Mouse (Mus musculus) embryonic facial prominence, embryonic 11.5 days (tissue): ENCODE measurements around the gene Ccl1. TPM values are rescaled to one million over a fixed set of nuclear protein-coding genes. Genes with fewer than 3 reads are reported as not detected.
A peak's percentile ranks its signal among the peaks of the same experiment; 100 is the strongest.

Source experiments
- ATAC-seq: fragments of 200-750 bp; cut with Nextera tagmentation; replicated peaks from 2 replicates; pipeline ENCODE4 v1.8.0; 2017; ENCODE audit warnings: low read depth; ENCODE audit not compliant: insufficient number of reproducible peaks, low FRiP score, low TSS enrichment
- DNase-seq: peaks from one replicate; pipeline ENCODE4 v3.0.0-alpha.2; 2015; ENCODE audit warnings: low spot score
- H3K27ac ChIP-seq: fragments of 300-500 bp; sonication (generic); replicated peaks from 2 replicates; pipeline ENCODE4 v1.5.1; 2014; ENCODE audit warnings: mild to moderate bottlenecking, low read depth, low read length, control low read depth
- H3K27me3 ChIP-seq: fragments of 300-500 bp; sonication (generic); 2 replicates; pipeline ENCODE4 v1.6.1; 2014; ENCODE audit warnings: mild to moderate bottlenecking, low read length, moderate library complexity, mixed read lengths; ENCODE audit not compliant: control insufficient read depth, insufficient read depth
- H3K36me3 ChIP-seq: fragments of 300-500 bp; sonication (generic); replicated peaks from 2 replicates; pipeline ENCODE4 v1.6.1; 2014; ENCODE audit warnings: low read depth, mild to moderate bottlenecking, low read length, moderate library complexity, mixed read lengths; ENCODE audit not compliant: control insufficient read depth, insufficient read depth
- H3K4me1 ChIP-seq: fragments of 300-500 bp; sonication (generic); 2 replicates; pipeline ENCODE4 v1.6.1; 2014; ENCODE audit warnings: low read length, mixed read lengths; ENCODE audit not compliant: control insufficient read depth, insufficient read depth
- H3K4me2 ChIP-seq: fragments of 300-500 bp; sonication (generic); 2 replicates; pipeline ENCODE4 v1.6.1; 2014; ENCODE audit warnings: low read depth, mild to moderate bottlenecking, control low read depth, low read length, moderate library complexity
- H3K4me3 ChIP-seq: fragments of 300-500 bp; sonication (generic); 2 replicates; pipeline ENCODE4 v1.5.1; 2014; ENCODE audit warnings: low read depth, low read length, control low read depth
- H3K9ac ChIP-seq: fragments of 300-500 bp; sonication (generic); replicated peaks from 2 replicates; pipeline ENCODE4 v1.6.1; 2014; ENCODE audit warnings: mild to moderate bottlenecking, control low read depth, low read length
- H3K9me3 ChIP-seq: fragments of 300-500 bp; sonication (generic); replicated peaks from 2 replicates; pipeline ENCODE4 v1.6.1; 2016; ENCODE audit warnings: mild to moderate bottlenecking, low read length, inconsistent platforms, mixed read lengths; ENCODE audit not compliant: control insufficient read depth
- WGBS: fragments of 180-500 bp; shearing (Covaris S2); extraction: QIAGEN DNeasy Blood & Tissue Kit; methylation state at CpG from one replicate; pipeline ENCODE4 v1.1.7; 2014; 5-methylcytosine and 5-hydroxymethylcytosine counted together
- polyA plus RNA-seq: library from polyadenylated mRNA; unstranded; fragments of >200 nt; fragmentation: Nextera tagmentation; extraction: Ambion mirVana; gene quantifications from 2 replicates; pipeline ENCODE4 v1.2.1, GENCODE M21; 2014

Gene Ccl1
- polyA plus RNA-seq, 1 experiment from 2014 or later: not detected

GRCm38 (mm10) chr11:82163285-82163684, 142.2 kb downstream of the Ccl1 start:
- no peak for DNase-seq
- ATAC-seq: no peak
- no peak overlapping the region for H3K27ac ChIP-seq
- WGBS: 69% methylated on average over 8 of the region's 8 CpGs
- H3K4me1 ChIP-seq: no peaks in the 10 kb centered on the region
- no peaks in the 10 kb centered on the region for H3K27me3 ChIP-seq
- no peak overlapping the region for H3K9ac ChIP-seq
- H3K4me2 ChIP-seq: no peak overlapping the region
- H3K36me3 ChIP-seq: no peaks in the 10 kb centered on the region
- H3K4me3 ChIP-seq: no peak overlapping the region
- H3K9me3 ChIP-seq: no peaks in the 10 kb centered on the region

DNA sequence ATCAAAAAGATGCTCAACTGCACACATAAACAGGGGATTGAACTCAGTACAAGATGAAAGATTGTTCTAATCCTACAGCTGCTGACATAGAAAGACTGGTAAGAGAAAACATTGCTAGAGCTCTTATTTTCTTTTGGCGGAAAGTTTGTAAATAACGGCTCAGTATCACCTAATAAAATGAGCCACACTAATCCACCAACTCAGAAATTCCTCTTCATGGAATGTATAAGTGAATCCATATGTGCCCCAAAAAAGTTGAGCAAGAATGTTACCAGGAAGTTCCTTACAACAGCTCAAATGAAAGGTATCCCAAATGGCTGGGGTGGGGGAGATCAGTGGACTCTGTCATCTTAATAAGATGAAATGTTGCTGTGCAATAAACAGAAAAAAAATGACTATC, 146.4 kb downstream of the Ccl1 start:
- 76% methylated on average over 2 of the region's 2 CpGs for WGBS
- Histone ChIP-seq H3K4me3 (no peak overlapping the region), H3K27me3 (no peaks in the 10 kb centered on the region), H3K36me3 (no peaks in the 10 kb centered on the region), H3K9me3 (no peaks in the 10 kb centered on the region), H3K27ac (no peak overlapping the region), H3K4me1 (no peaks in the 10 kb centered on the region), H3K9ac (no peak overlapping the region), H3K4me2 (no peak overlapping the region)
- peak; percentile 13 for DNase-seq
- ATAC-seq: no peak

DNA sequence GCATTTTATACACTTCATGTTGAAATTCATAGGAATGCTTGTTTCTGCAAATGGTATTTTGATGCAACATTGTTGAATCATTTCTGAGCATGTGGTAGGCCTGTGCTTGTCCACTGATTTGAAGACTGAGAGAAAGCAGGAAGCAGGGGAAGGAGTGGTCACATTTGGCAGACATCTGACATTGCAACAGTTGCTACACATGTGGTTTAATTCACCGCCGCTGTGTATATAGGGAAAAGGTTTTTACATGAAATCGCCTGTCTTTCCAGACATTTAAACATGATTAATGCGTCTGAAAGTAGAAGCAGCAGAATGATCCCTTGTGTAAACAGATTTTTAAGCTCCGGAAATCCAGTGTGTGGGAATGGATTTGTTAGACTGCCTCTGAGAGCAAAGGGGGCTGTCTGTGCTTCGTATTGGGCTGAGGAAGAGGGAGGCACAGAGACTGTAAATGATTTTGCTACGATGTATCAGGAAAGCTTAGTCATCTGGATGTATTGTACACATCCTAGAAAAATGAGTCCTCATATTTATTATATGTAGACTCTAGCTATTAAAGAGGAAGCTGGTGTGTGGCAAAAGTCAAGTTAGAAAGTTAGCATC, 165.9 kb downstream of the Ccl1 start:
- Histone ChIP-seq H3K27ac (no peak overlapping the region), H3K9ac (no peak overlapping the region), H3K36me3 (no peaks in the 10 kb centered on the region), H3K4me2 (no peak overlapping the region), H3K9me3 (no peaks in the 10 kb centered on the region), H3K27me3 (no peaks in the 10 kb centered on the region), H3K4me1 (no peaks in the 10 kb centered on the region), H3K4me3 (no peak overlapping the region)
- ATAC-seq (no peak), DNase-seq (peak; percentile 56)
- 53% methylated on average over 7 of the region's 7 CpGs for WGBS

DNA sequence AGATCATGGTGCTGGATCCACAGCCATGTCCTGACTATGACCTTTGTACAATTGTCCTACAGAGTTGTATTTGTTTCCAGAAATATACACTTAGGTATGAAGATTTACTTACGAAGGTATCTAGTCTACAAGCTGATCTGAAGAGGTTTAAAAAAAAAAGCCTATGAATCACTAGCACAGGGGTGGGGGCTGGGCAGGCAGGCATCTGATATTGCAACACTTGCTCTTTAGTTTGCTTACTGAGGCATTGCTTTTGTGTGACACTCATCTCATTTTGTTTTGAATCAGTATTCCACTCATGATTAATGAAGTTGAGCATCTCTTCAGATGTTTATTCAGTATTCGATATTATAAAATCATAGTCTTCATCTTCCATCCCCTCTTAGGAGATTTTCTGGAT, 169.3 kb downstream of the Ccl1 start:
- no peaks in the 10 kb centered on the region for H3K27me3 ChIP-seq
- no peaks in the 10 kb centered on the region for H3K4me1 ChIP-seq
- H3K9ac ChIP-seq: no peak overlapping the region
- no peak overlapping the region for H3K4me2 ChIP-seq
- no peak overlapping the region for H3K27ac ChIP-seq
- DNase-seq (no peak), ATAC-seq (no peak)
- H3K4me3 ChIP-seq: no peak overlapping the region
- WGBS: 91% methylated on average over 2 of the region's 2 CpGs
- H3K9me3 ChIP-seq: no peaks in the 10 kb centered on the region
- no peaks in the 10 kb centered on the region for H3K36me3 ChIP-seq

DNA sequence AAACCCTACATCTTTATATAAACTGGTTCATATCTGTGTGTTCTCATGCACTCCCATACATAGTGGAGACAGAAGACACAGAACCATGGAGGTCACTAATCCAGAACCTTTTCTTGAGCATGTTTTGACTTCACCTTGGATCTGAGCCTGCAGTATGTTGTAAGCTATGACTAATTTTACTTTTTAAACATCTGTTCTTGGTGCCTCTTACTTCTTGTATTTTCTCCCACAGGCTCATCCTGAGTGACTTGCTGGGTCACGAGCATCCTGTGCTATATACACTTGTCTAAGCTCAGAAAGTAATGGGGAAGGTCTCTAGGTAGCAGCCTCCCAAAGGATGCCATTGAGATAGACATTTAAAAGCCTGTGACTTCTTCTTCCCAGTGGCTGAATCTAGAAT, 172.5 kb downstream of the Ccl1 start:
- Histone ChIP-seq H3K36me3 (no peaks in the 10 kb centered on the region), H3K4me1 (no peaks in the 10 kb centered on the region), H3K4me3 (no peak overlapping the region), H3K9ac (no peak overlapping the region), H3K27ac (no peak overlapping the region), H3K4me2 (no peak overlapping the region), H3K27me3 (no peaks in the 10 kb centered on the region), H3K9me3 (no peaks in the 10 kb centered on the region)
- DNase-seq (no peak), ATAC-seq (no peak)
- 79% methylated on average over 1 of the region's 1 CpGs for WGBS

Other genes with a start within 250 kb of the Ccl1 start
- not detected in 2 replicates for gene Ccl11, start 247.9 kb downstream of the Ccl1 start, polyA plus RNA-seq
- 0.50 and 0.88 TPM in 2 replicates for gene Ccl12, start 203.8 kb downstream of the Ccl1 start, polyA plus RNA-seq
- gene Ccl8, start 190.5 kb downstream of the Ccl1 start, polyA plus RNA-seq: not detected in 2 replicates
- gene Tmem132e, start 83.2 kb upstream of the Ccl1 start, polyA plus RNA-seq: 0.97 and 1.0 TPM in 2 replicates